Mouse (Mus musculus) lung, adult 2 months (tissue): ENCODE measurements at regions not wholly inside any gene's neighbourhood (a gene's known extent, or its start where the extent isn't known, plus 50 kb on each side); places are given as distances from the start of the nearest gene placed in this dataset.
A peak's percentile ranks its signal among the peaks of the same experiment; 100 is the strongest.

Experiments used
- DNase-seq: peaks from one replicate; pipeline ENCODE4 v3.0.0; 2022
- H3K4me1 ChIP-seq: fragments of 200-500 bp; 2 replicates; pipeline ENCODE4 v1.6.1; 2011; ENCODE audit warnings: low read length; ENCODE audit not compliant: control insufficient read depth, insufficient read depth
- H3K4me3 ChIP-seq: fragments of 200-500 bp; replicated peaks from 2 replicates; pipeline ENCODE3; 2011; ENCODE audit warnings: low read depth, mild to moderate bottlenecking, control low read depth, low read length; ENCODE audit errors: extremely low read depth
- CTCF ChIP-seq: fragments of 200-500 bp; IDR thresholded peaks from 2 replicates; pipeline ENCODE4 v1.5.1; 2011; ENCODE audit warnings: mild to moderate bottlenecking, low read length, control low read depth; ENCODE audit not compliant: insufficient read depth
- POLR2A ChIP-seq: fragments of 200-500 bp; IDR thresholded peaks from 2 replicates; pipeline ENCODE4 v1.6.1; 2011; ENCODE audit warnings: low read depth, mild to moderate bottlenecking, control low read depth, low read length, borderline replicate concordance; ENCODE audit errors: extremely low read depth
- WGBS: fragments of 180-500 bp; shearing (Covaris S2); methylation state at CpG from one replicate; pipeline ENCODE4 v1.1.7; 2018; 5-methylcytosine and 5-hydroxymethylcytosine counted together

DNA sequence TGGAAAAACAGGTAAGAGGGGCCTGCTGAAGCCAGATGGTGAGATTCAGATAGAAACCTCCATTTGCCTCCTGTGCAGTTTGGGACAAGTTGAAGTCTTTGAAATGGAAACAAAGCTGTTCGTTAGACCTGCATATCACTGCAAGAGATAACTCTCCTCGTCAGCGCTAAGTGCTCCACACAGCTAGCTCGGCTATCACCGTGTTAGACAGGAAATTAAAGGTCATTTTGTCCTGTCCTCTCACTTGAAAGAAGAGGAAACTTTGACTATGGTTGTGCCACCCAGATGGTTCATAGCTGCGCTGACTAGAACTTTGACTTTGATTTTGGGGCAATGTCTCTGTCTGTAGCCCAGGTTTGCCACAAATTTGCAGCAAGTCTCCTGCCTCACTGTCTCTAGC is 198.5 kb upstream of the Bcl6 start:
- no peak for DNase-seq
- Histone ChIP-seq H3K4me3 (no peak overlapping the region), H3K4me1 (peaks cover 2% of the 10 kb centered on the region; the same call in 1 of the 2 replicates)
- TF ChIP-seq POLR2A (no peak), CTCF (no peak)
- 75% methylated on average over 6 of the region's 6 CpGs for WGBS

DNA sequence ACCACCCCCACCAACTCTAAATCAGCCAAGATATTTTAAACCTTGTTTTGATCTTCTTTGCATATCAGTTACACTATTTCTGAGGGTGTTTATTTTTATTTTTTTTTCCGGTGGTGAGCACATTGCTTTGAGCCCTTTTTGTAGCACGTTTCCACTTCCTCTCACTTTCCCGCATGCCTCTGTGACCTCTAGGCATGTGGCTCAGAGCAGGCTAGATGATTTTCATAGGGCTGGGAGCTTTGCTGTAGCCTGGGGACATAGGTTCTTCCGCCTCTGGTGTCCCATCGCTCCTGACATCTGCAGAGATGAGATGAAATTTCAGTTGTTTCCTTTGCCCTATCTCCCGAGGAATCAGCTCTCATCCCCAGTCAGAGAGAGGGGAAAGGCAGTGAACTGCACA is 197.3 kb upstream of the Bcl6 start:
- WGBS = 49% methylated on average over 6 of the region's 6 CpGs
- H3K4me3 ChIP-seq = no peak overlapping the region
- TF ChIP-seq CTCF (no peak), POLR2A (no peak)
- no peak for DNase-seq
- peaks cover 2% of the 10 kb centered on the region; the same call in 1 of the 2 replicates for H3K4me1 ChIP-seq

DNA sequence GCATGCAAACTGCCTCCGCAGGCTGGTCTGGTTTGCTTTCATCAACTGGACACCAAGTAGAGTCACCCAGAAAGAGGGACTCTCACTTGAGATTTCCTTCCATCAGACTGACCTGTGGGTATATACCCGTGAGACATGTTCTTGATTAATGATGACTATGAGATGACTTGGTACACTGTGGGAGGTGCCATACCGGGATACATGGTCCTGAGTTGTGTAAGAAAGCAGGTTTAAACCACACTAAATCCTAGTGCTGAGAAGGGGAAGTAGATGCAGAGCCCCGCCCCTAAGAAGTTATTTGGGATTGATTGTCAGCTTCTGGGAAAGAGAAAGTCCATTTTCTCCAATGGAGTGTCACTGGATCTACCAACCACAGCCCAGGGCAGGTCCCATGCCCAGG is 196.2 kb upstream of the Bcl6 start:
- DNase-seq = no peak
- WGBS = 86% methylated on average over 4 of the region's 4 CpGs
- no peak overlapping the region for H3K4me3 ChIP-seq
- peaks cover 2% of the 10 kb centered on the region; the same call in 1 of the 2 replicates for H3K4me1 ChIP-seq
- TF ChIP-seq CTCF (no peak), POLR2A (no peak)

DNA sequence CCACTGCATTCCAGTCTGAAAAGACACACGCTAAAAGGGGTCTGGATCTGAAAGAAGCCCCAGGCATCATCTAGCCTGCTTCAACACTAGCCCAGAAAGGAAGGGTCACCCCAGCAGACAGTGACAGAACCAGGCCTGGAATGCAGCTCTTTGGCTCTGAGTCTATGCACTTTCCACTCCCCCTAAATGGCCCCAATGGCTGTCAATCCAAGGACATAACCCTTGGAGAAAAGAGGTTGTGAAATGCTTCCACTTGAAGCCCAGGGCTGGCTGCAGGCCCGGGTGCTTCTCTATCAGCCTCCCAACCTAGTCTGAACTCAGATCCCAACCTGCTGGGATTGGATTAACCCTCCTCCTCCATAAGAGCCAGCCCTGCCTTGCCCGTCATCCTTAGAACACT is 194.6 kb upstream of the Bcl6 start:
- H3K4me1 ChIP-seq = peaks cover 2% of the 10 kb centered on the region; the same call in 1 of the 2 replicates

DNA sequence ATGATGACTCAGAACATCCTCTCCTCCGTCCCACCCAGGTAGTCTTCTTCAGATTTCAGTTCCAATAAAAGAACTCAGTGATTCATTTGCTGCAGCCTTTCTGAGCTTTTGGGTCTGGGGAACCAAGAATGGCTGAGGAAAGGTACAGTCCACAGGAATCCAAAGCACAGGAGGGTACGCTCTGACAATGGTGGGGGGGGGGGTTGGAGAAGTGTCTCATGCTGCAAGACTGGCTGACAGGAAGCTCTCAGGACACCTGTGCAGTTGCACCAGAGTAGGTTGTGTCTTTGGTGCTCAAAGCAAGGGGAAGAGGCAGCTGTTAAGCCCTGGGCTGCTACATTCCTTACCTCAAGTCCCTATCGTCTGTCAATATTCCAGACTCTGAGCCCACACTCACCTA is 192.7 kb upstream of the Bcl6 start:
- WGBS = 83% methylated on average over 3 of the region's 3 CpGs
- TF ChIP-seq CTCF (no peak), POLR2A (no peak)
- H3K4me3 ChIP-seq = no peak overlapping the region
- DNase-seq = no peak
- peaks cover 2% of the 10 kb centered on the region; the same call in 1 of the 2 replicates for H3K4me1 ChIP-seq

More for the DNA sequence above, 194.6 kb upstream of the Bcl6 start:
- peak; percentile 66 for DNase-seq
- WGBS = 53% methylated on average over 3 of the region's 3 CpGs
- H3K4me3 ChIP-seq = no peak overlapping the region
- TF ChIP-seq POLR2A = no peak
- TF ChIP-seq CTCF = no peak

DNA sequence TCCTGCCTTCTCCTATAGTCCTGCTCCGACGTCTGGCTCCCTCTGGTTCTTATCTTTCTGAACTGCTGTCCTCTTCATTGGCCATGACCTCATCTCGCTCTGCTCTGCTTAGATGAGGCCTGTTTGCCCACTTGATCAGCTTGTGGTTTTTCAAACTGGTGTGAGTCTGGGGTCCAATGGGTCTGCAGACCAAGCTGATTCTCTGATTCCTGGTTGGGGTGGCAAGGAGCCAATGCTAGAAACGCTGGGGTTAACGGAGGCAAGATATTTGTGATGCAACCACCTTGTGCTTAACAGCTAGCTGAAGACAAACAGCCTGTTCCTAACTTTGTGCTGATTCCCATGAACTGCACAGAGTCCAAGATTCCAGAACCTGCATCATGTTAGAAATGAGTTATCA is 192.0 kb upstream of the Bcl6 start:
- TF ChIP-seq POLR2A (no peak), CTCF (no peak)
- Histone ChIP-seq H3K4me3 (no peak overlapping the region), H3K4me1 (0 out of 2 replicates have a peak, but pooled peaks cover 2% of the 10 kb centered on the region)
- DNase-seq = no peak
- WGBS = 64% methylated on average over 5 of the region's 5 CpGs

DNA sequence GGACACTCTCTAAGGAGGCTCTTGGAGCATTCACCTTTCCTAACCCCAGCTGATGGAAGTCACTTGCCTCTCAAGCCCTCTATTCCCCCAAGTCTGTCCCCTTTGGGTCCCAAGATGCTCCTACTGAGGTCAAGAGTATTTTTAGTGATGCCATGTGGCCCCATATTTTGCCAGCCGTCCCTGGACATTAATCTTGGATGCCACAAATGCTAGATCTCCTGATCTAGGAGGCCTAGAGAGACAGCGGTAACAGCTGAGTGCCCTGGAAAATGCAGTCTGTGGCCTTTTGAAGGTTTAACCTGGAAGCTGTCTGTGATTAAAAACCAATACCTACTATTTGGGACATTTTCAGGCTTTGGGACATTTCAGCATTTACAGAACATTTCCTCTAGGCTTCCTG is 188.9 kb upstream of the Bcl6 start:
- Histone ChIP-seq H3K4me3 (no peak overlapping the region), H3K4me1 (no peaks in the 10 kb centered on the region)
- DNase-seq = no peak
- no peak for TF ChIP-seq CTCF
- no peak for TF ChIP-seq POLR2A
- 85% methylated on average over 2 of the region's 2 CpGs for WGBS

DNA sequence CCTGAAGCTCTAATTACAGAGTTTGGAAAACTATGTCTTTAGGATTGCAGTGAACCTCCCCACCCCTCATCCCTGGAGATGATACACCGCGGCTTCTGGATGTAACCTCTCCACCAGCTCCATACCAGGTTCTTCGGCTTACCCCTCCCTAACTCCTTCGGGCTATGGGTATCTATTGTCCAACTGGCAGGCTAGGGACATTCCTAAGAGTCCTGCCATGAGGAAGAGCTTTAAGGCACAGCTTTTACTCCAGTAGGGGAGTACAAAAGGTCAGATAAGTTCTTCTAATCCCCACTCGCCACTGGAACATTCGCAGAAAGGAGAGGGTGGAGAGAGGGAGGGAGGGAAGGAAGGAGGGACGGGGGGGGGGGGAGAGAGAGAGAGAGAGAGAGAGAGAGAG is 188.5 kb upstream of the Bcl6 start:
- TF ChIP-seq CTCF (no peak), POLR2A (no peak)
- H3K4me1 ChIP-seq = no peaks in the 10 kb centered on the region
- DNase-seq = no peak
- no peak overlapping the region for H3K4me3 ChIP-seq
- WGBS = 69% methylated on average over 7 of the region's 7 CpGs

DNA sequence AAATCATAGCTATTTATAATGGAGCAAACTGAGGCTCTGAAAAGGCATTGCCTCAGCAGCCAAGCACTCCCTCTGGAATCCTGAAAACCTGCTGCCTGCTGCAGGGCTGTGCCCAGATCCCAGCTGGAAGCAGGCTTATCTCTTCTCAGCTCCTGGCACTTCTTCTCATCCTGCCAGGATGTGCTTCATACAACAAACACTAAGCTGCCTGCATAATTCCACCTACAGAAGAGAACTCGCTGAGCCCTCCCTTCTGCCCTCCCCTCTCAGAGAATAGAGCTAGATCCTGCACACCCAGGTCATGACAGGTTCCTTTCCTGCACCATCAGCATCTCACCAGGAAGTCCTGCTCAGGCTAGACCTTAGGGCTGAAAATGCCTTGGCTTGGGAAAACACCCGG is 187.4 kb upstream of the Bcl6 start:
- no peaks in the 10 kb centered on the region for H3K4me1 ChIP-seq
- TF ChIP-seq CTCF = no peak
- no peak for TF ChIP-seq POLR2A
- H3K4me3 ChIP-seq = no peak overlapping the region
- DNase-seq = no peak
- 45% methylated on average over 2 of the region's 2 CpGs for WGBS

DNA sequence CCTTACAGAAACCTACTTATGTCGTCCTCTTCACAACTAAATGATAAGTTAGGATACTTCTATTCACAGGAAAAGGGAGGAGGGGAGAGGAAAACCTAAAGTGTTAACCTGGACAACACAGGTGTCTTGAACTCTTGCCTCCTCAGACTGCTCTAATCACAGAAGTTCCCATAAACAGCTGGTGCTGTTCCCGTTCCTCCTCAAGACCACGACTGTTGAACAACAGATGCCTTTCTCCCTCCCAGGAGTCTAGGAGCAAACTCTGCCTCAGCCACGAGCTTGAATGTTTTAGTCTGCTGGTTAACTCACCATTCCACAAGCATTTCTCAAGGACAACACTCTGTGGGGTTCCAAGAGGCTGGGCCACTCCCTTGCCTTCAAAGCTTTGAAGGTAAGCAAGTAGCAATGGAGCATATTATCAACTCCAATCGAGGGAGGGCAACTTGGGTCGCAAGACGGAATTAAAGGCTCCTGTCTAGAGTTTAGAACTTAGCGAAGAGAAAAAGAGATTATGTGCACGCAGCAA is 186.6 kb upstream of the Bcl6 start:
- 78% methylated on average over 9 of the region's 9 CpGs for WGBS
- H3K4me3 ChIP-seq = no peak overlapping the region
- TF ChIP-seq POLR2A (no peak), CTCF (no peak)

DNA sequence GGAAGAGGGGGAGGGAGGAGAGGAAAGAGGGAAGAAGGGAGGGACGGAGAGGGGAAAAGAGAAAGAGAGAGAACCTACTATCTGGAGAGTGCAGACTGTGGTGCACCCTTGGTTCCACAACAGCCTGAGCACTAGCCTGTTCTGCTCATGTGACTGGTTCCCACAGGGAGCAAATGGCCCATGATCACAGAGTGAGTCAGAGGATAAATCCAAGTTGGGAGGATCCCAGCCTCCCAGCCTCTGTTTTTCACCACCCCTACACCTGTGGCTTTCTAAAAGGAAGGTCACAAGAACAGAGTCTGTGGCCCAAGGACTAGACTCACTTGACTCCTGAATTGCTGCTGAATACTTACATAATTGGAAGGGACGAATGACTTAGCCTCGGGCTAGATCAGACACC is 185.9 kb upstream of the Bcl6 start:
- WGBS = 79% methylated on average over 3 of the region's 3 CpGs
- no peak for DNase-seq
- Histone ChIP-seq H3K4me1 (no peaks in the 10 kb centered on the region), H3K4me3 (no peak overlapping the region)
- TF ChIP-seq POLR2A = no peak
- no peak for TF ChIP-seq CTCF

More for the DNA sequence above, 186.6 kb upstream of the Bcl6 start:
- no peak for DNase-seq
- H3K4me1 ChIP-seq = no peaks in the 10 kb centered on the region
